Mouse (Mus musculus) left cerebral cortex, adult 8-10 months (tissue): ENCODE results near the gene Cd52. TPM values are rescaled to one million over a fixed set of nuclear protein-coding genes. Genes with fewer than 3 reads are reported as not detected.

Source experiments
- DNase-seq, 2 experiments: peaks; one replicate each; pipeline ENCODE4 v3.0.0; 2022; ENCODE audit warnings: low spot score in 2 of 2
- total RNA-seq, 4 experiments: library from RNA; stranded (reverse); gene quantifications; 2 replicates each; pipeline ENCODE4 v1.2.4; 2022

The Cd52 gene
- total RNA-seq, 4 experiments from 2014 or later = 2.5 to 32.5 (median 12.8) TPM

- no peak for DNase-seq
Measured at GRCm38 (mm10) chr4:134119644-134120043, 24.8 kb upstream of the Cd52 start.

- no peak for DNase-seq
Measured at GRCm38 (mm10) chr4:134119042-134119441, 24.2 kb upstream of the Cd52 start.

GRCm38 (mm10) chr4:134118126-134118800, 23.4 kb upstream of the Cd52 start:
- DNase-seq = no peak

- no peak for DNase-seq
Measured at GRCm38 (mm10) chr4:134117012-134117411, 22.1 kb upstream of the Cd52 start.

GRCm38 (mm10) chr4:134116501-134116900, 21.6 kb upstream of the Cd52 start:
- DNase-seq = no peak

- DNase-seq = no peak
Measured at GRCm38 (mm10) chr4:134115215-134116144, 20.6 kb upstream of the Cd52 start.

GRCm38 (mm10) chr4:134114038-134114437, 19.2 kb upstream of the Cd52 start:
- DNase-seq = no peak

GRCm38 (mm10) chr4:134113356-134113994, 18.6 kb upstream of the Cd52 start:
- DNase-seq = no peak

- no peak for DNase-seq
Measured at GRCm38 (mm10) chr4:134112403-134112802, 17.5 kb upstream of the Cd52 start.

GRCm38 (mm10) chr4:134110653-134111052, 15.8 kb upstream of the Cd52 start:
- DNase-seq = no peak

- no peak for DNase-seq
Measured at GRCm38 (mm10) chr4:134108196-134108595, 13.3 kb upstream of the Cd52 start.

- peak in 1 of 2 experiments; percentile 87 for DNase-seq
Measured at GRCm38 (mm10) chr4:134107730-134108129, 12.8 kb upstream of the Cd52 start.

- DNase-seq = no peak
Measured at GRCm38 (mm10) chr4:134106105-134106504, 11.2 kb upstream of the Cd52 start.

GRCm38 (mm10) chr4:134102742-134103119, 7.8 kb upstream of the Cd52 start:
- no peak for DNase-seq

GRCm38 (mm10) chr4:134101979-134102741, 7.3 kb upstream of the Cd52 start, which contains the start of gene Ubxn11:
Gene Ubxn11, plus strand, starts transcription at chr4:134102570.
- peak; percentile 88 to 92 for DNase-seq

GRCm38 (mm10) chr4:134100245-134100644, 5.4 kb upstream of the Cd52 start:
- DNase-seq = no peak

- DNase-seq = peak in 1 of 2 experiments; percentile 51
Measured at GRCm38 (mm10) chr4:134098628-134099027, 3.7 kb upstream of the Cd52 start.

GRCm38 (mm10) chr4:134097015-134097608, 2.2 kb upstream of the Cd52 start:
- DNase-seq = no peak

- DNase-seq = no peak
Measured at GRCm38 (mm10) chr4:134096120-134096519, 1.2 kb upstream of the Cd52 start.

- no peak for DNase-seq
Measured at GRCm38 (mm10) chr4:134094004-134094564, 798 bp downstream of the Cd52 start.
